Mouse (Mus musculus): Measurements from ENCODE around the gene Terf2ip. TPM values are rescaled to one million over a fixed set of nuclear protein-coding genes. Genes with fewer than 3 reads are reported as not detected.

Gene Terf2ip
- polyA plus RNA-seq (2012; rRNA removed), result 13.1 and 15.7 TPM in 2 replicates

- under 1% methylated on average over 61 of the region's 61 CpGs for WGBS
Observed at GRCm38 (mm10) chr8:112010997-112011815, at the start of gene Terf2ip, which contains the start of gene Kars. TSS of gene Terf2ip (plus strand) at chr8:112011398. TSS of gene Kars (minus strand) at chr8:112011323.

GRCm38 (mm10) chr8:111962589-111962988, 48.6 kb upstream of the Terf2ip start:
- Histone ChIP-seq H3K27me3 (ENCODE audit: control insufficient read depth, insufficient read depth, low read length) (no peaks in the 10 kb centered on the region), H3K4me1 (replicated peaks; ENCODE audit: control insufficient read depth, insufficient read depth, low read length) (peaks cover 4% of the 10 kb centered on the region), H3K4me3 (ENCODE audit: control insufficient read depth, insufficient read depth, low read length) (no peak overlapping the region), H3K27ac (ENCODE audit: control insufficient read depth, insufficient read depth, low read length) (no peak overlapping the region), H3K36me3 (ENCODE audit: control insufficient read depth, insufficient read depth, low read length) (no peaks in the 10 kb centered on the region)
- WGBS, result 90% methylated on average over 1 of the region's 1 CpGs
- no peak for DNase-seq
- no peak for TF ChIP-seq CTCF (IDR thresholded peaks at IDR 0.05; ENCODE audit: borderline replicate concordance, control insufficient read depth, extremely low read depth, insufficient read depth, low read length, poor library complexity)

More at GRCm38 (mm10) chr8:112010997-112011815, at the start of gene Terf2ip, which contains the start of gene Kars:
- TF ChIP-seq CTCF (IDR thresholded peaks at IDR 0.05; ENCODE audit: borderline replicate concordance, control insufficient read depth, extremely low read depth, insufficient read depth, low read length, poor library complexity) (peak; percentile 51; the same call in 1 of the 2 replicates), POLR2A (IDR thresholded peaks at IDR 0.05; ENCODE audit: control insufficient read depth, extremely low read depth, insufficient read depth, low read length, poor library complexity) (peak; percentile 84)
- no peaks in the 10 kb centered on the region for H3K36me3 ChIP-seq (ENCODE audit: control insufficient read depth, insufficient read depth, low read length)
- H3K4me3 ChIP-seq (ENCODE audit: control insufficient read depth, insufficient read depth, low read length), result peak within 1 kb of the TSS; percentile 97
- peaks cover 2% of the 10 kb centered on the region; the same call in 1 of the 2 replicates for H3K4me1 ChIP-seq (replicated peaks; ENCODE audit: control insufficient read depth, insufficient read depth, low read length)
- peak; percentile 90 for DNase-seq
- H3K27ac ChIP-seq (ENCODE audit: control insufficient read depth, insufficient read depth, low read length), result 0 out of 2 replicates have a peak within 1 kb of the TSS, but pooled peaks have one; percentile 19
- no peaks in the 10 kb centered on the region for H3K27me3 ChIP-seq (ENCODE audit: control insufficient read depth, insufficient read depth, low read length)

GRCm38 (mm10) chr8:111963091-111963490, 48.1 kb upstream of the Terf2ip start:
- no peaks in the 10 kb centered on the region for H3K36me3 ChIP-seq (ENCODE audit: control insufficient read depth, insufficient read depth, low read length)
- H3K4me1 ChIP-seq (replicated peaks; ENCODE audit: control insufficient read depth, insufficient read depth, low read length), result peaks cover 4% of the 10 kb centered on the region
- H3K4me3 ChIP-seq (ENCODE audit: control insufficient read depth, insufficient read depth, low read length), result no peak overlapping the region
- no peak for DNase-seq
- no peaks in the 10 kb centered on the region for H3K27me3 ChIP-seq (ENCODE audit: control insufficient read depth, insufficient read depth, low read length)
- TF ChIP-seq CTCF (IDR thresholded peaks at IDR 0.05; ENCODE audit: borderline replicate concordance, control insufficient read depth, extremely low read depth, insufficient read depth, low read length, poor library complexity), result no peak
- TF ChIP-seq POLR2A (IDR thresholded peaks at IDR 0.05; ENCODE audit: control insufficient read depth, extremely low read depth, insufficient read depth, low read length, poor library complexity), result no peak
- WGBS, result 94% methylated on average over 10 of the region's 10 CpGs
- no peak overlapping the region for H3K27ac ChIP-seq (ENCODE audit: control insufficient read depth, insufficient read depth, low read length)

GRCm38 (mm10) chr8:111963546-111963945, 47.7 kb upstream of the Terf2ip start:
- no peak overlapping the region for H3K27ac ChIP-seq (ENCODE audit: control insufficient read depth, insufficient read depth, low read length)
- peaks cover 4% of the 10 kb centered on the region for H3K4me1 ChIP-seq (replicated peaks; ENCODE audit: control insufficient read depth, insufficient read depth, low read length)
- no peaks in the 10 kb centered on the region for H3K36me3 ChIP-seq (ENCODE audit: control insufficient read depth, insufficient read depth, low read length)
- no peak overlapping the region for H3K4me3 ChIP-seq (ENCODE audit: control insufficient read depth, insufficient read depth, low read length)
- no peak for TF ChIP-seq CTCF (IDR thresholded peaks at IDR 0.05; ENCODE audit: borderline replicate concordance, control insufficient read depth, extremely low read depth, insufficient read depth, low read length, poor library complexity)
- TF ChIP-seq POLR2A (IDR thresholded peaks at IDR 0.05; ENCODE audit: control insufficient read depth, extremely low read depth, insufficient read depth, low read length, poor library complexity), result no peak
- no peak for DNase-seq
- H3K27me3 ChIP-seq (ENCODE audit: control insufficient read depth, insufficient read depth, low read length), result no peaks in the 10 kb centered on the region
- WGBS, result 94% methylated on average over 4 of the region's 4 CpGs

GRCm38 (mm10) chr8:111964351-111964750, 46.8 kb upstream of the Terf2ip start:
- 85% methylated on average over 5 of the region's 5 CpGs for WGBS
- TF ChIP-seq POLR2A (IDR thresholded peaks at IDR 0.05; ENCODE audit: control insufficient read depth, extremely low read depth, insufficient read depth, low read length, poor library complexity), result no peak
- no peak for TF ChIP-seq CTCF (IDR thresholded peaks at IDR 0.05; ENCODE audit: borderline replicate concordance, control insufficient read depth, extremely low read depth, insufficient read depth, low read length, poor library complexity)
- Histone ChIP-seq H3K4me1 (replicated peaks; ENCODE audit: control insufficient read depth, insufficient read depth, low read length) (peaks cover 4% of the 10 kb centered on the region), H3K4me3 (ENCODE audit: control insufficient read depth, insufficient read depth, low read length) (no peak overlapping the region), H3K27me3 (ENCODE audit: control insufficient read depth, insufficient read depth, low read length) (no peaks in the 10 kb centered on the region), H3K36me3 (ENCODE audit: control insufficient read depth, insufficient read depth, low read length) (no peaks in the 10 kb centered on the region), H3K27ac (ENCODE audit: control insufficient read depth, insufficient read depth, low read length) (no peak overlapping the region)
- DNase-seq, result no peak

GRCm38 (mm10) chr8:111964849-111965561, 46.2 kb upstream of the Terf2ip start:
- Histone ChIP-seq H3K4me1 (replicated peaks; ENCODE audit: control insufficient read depth, insufficient read depth, low read length) (peaks cover 4% of the 10 kb centered on the region), H3K36me3 (ENCODE audit: control insufficient read depth, insufficient read depth, low read length) (no peaks in the 10 kb centered on the region), H3K4me3 (ENCODE audit: control insufficient read depth, insufficient read depth, low read length) (no peak overlapping the region), H3K27me3 (ENCODE audit: control insufficient read depth, insufficient read depth, low read length) (no peaks in the 10 kb centered on the region), H3K27ac (ENCODE audit: control insufficient read depth, insufficient read depth, low read length) (no peak overlapping the region)
- DNase-seq, result no peak
- 82% methylated on average over 7 of the region's 7 CpGs for WGBS
- TF ChIP-seq CTCF (IDR thresholded peaks at IDR 0.05; ENCODE audit: borderline replicate concordance, control insufficient read depth, extremely low read depth, insufficient read depth, low read length, poor library complexity), result no peak
- no peak for TF ChIP-seq POLR2A (IDR thresholded peaks at IDR 0.05; ENCODE audit: control insufficient read depth, extremely low read depth, insufficient read depth, low read length, poor library complexity)

All from thymus, adult 2 months (tissue).